Mouse (Mus musculus) G1E (cell line): ENCODE measurements around the gene Mup6.

ENCODE experiments used
- CTCF ChIP-seq: IDR thresholded peaks from 2 replicates; pipeline ENCODE4 v1.5.1; 2012; ENCODE audit warnings: low read depth, low read length, inconsistent platforms, mixed read lengths
- POLR2AphosphoS5 ChIP-seq: IDR thresholded peaks from 2 replicates; pipeline ENCODE4 v1.6.1; 2012; ENCODE audit warnings: low read depth, low read length, inconsistent platforms; ENCODE audit not compliant: insufficient replicate concordance
- TAL1 ChIP-seq: conservative IDR thresholded peaks from 2 replicates; pipeline ENCODE4 v1.6.1; 2012; ENCODE audit warnings: low read depth, low read length, inconsistent platforms, mixed read lengths

GRCm38 (mm10) chr4:59927666-59928065 lies 36.4 kb upstream of the Mup6 start:
- TF ChIP-seq CTCF (no peak), POLR2AphosphoS5 (no peak), TAL1 (no peak)
